Mouse (Mus musculus) adipocyte (in vitro differentiated cells): ENCODE results near the gene Epb41l3.

Source experiments
- DNase-seq: peaks from one replicate; pipeline ENCODE4 v3.0.0-alpha.2; 2016; ENCODE audit warnings: low spot score

Gene Epb41l3

DNA sequence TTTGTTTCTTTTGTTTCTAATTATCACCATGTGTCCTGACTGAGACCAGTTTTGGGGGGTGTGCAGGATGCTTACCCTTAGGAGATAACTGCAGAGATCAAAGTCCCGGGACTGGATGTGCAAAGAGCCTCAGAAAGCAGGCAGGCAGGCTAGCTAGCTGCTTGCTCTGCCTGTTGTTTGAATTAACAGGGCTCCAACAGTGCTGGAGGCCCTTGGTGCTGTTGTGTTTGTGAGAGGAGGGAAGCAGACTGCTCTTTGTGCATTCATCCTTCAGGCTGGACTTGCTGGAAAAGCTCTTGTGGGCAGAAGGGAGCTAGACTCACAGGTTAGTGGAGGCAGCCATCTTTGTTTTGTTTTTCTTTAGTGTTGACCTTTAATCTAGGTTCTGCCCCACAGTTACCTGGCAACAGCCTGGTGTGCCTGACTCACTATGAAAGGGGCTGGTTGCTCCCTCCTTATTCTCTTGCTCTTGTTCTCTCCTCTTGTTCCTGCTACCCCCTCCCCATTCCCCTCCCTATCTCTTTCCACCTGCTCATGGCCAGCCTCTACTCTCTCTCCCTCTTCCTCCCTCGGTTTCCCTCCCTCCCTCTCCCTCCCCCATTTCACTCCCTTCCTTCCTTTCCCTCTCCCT lies 117.5 kb downstream of the Epb41l3 start:
- peak; percentile 39 for DNase-seq

DNA sequence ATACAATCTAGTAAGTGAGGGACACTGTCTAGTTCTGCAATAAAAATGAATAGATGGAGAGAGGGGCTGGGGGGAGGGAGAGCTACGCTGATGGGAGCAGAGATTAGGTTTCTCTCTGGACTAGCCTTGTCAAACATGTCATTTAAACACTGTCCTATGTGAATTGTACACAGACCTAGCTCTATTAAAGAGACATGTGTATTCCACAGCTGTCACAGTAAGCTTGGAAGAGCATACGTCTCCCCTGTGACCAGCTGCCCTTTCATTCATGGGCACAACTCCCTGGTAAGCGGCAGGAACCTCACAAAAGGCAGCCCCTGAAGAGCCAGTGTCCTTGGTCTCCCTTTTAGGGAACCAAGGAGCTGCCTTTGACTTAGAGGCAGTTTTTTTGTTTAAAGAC lies 119.1 kb downstream of the Epb41l3 start:
- DNase-seq = no peak

DNA sequence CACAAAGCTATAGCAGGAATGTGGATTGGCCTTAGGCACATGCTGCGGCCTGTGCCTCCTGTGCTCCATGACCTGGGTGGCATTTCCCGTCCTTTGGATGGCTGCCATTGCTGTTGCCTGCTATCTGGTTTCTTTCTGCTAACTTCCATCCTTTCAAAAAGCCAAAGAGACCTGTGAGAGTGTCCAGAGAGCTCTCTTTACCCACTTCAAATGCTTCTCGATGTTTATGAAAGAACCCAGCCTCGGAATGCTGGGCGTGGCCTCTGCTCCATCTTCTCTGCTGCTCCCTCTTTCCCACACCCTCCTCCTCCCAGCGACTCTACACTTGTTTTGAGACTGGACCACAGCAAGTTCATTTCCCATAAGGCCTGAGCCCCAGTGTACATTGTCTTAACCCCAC lies 120.3 kb downstream of the Epb41l3 start:
- DNase-seq = peak; percentile 26

- no peak for DNase-seq
Measured at GRCm38 (mm10) chr17:69196656-69197055, 121.2 kb downstream of the Epb41l3 start.

GRCm38 (mm10) chr17:69198805-69199204 lies 123.3 kb downstream of the Epb41l3 start:
- DNase-seq = no peak

- no peak for DNase-seq
Measured at GRCm38 (mm10) chr17:69199827-69200226, 124.3 kb downstream of the Epb41l3 start.

GRCm38 (mm10) chr17:69200936-69201335 lies 125.5 kb downstream of the Epb41l3 start:
- DNase-seq = peak; percentile 58

GRCm38 (mm10) chr17:69205282-69205999 lies 130.0 kb downstream of the Epb41l3 start:
- DNase-seq = no peak

DNA sequence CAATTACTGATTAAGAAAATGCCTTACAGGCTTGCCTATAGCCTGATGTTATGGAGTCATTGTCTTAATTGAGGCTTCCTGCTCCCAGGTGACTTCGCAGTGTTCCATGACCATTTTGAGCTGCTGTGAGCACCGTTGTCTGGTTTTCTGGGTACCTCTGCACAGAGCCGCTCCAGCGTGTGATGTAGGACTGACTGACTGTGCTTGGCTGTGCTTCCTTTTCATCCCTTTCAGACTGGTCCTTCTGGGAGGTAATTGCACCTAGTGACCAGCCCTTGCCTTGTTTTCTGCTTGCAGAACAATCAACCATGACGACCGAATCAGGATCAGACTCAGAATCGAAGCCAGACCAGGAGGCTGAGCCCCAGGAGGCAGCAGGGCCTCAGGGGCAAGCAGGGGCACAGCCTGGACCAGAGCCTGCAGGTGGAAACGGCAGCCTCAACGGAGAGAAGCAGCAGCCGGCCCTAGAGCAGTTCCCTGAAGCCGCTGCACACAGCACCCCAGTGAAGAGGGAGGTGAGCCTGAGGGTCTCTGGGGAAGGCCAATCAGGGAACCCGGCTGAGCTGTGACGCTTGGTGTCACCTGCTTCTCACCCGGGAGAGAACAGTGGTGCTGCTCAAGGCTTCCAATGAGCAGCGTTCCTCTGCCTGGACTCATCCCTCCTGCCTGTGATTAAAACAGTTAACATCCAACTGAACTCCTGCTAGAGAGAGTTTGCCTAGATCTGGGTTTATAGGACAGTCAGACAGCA lies 132.3 kb downstream of the Epb41l3 start:
- no peak for DNase-seq

GRCm38 (mm10) chr17:69211065-69211464 lies 135.6 kb downstream of the Epb41l3 start:
- DNase-seq = no peak

DNA sequence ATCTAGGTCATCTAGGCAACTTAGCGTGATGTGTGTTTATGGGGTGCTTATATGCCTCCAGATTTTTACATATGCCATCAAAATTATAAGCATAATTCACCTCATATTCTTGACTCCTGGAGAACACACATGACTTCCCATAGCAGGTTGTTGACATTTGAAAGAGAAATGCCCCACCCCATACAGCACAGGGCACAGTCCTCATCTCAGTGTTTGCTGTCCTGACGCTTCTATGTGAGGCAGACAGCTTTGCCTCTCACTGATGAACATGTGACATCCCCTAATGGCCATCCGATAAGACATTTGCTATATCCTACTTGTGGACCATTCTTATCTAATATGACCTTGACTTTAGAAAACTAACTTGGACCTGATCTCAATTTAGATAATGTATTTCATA lies 140.6 kb downstream of the Epb41l3 start:
- DNase-seq = no peak

- DNase-seq = no peak
Measured at GRCm38 (mm10) chr17:69220849-69221248, 145.4 kb downstream of the Epb41l3 start.

DNA sequence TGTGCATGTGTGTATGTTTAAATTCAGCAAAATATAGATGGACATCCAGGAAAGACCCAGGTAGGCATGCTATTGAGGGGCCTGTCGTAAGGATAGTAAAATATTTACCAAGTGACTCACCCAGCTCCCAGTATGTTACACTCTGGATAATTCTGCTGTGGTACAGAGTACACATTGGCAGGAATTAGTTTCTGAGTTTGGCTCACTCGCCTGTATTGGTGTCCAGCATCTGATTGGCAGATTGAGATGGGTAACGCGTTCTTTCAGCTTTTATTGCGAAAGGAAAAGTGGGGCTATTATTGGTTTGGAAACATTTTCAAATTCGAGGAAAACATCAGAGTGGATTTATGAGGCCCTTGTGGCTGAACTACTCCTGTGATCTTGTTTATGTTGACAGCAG lies 145.9 kb downstream of the Epb41l3 start:
- peak; percentile 46 for DNase-seq

- peak; percentile 54 for DNase-seq
Measured at GRCm38 (mm10) chr17:69221966-69222692, 146.6 kb downstream of the Epb41l3 start.

GRCm38 (mm10) chr17:69225996-69226395 lies 150.5 kb downstream of the Epb41l3 start:
- no peak for DNase-seq

GRCm38 (mm10) chr17:69227426-69228014 lies 152.0 kb downstream of the Epb41l3 start:
- DNase-seq = no peak

GRCm38 (mm10) chr17:69229451-69229850 lies 154.0 kb downstream of the Epb41l3 start:
- DNase-seq = no peak

DNA sequence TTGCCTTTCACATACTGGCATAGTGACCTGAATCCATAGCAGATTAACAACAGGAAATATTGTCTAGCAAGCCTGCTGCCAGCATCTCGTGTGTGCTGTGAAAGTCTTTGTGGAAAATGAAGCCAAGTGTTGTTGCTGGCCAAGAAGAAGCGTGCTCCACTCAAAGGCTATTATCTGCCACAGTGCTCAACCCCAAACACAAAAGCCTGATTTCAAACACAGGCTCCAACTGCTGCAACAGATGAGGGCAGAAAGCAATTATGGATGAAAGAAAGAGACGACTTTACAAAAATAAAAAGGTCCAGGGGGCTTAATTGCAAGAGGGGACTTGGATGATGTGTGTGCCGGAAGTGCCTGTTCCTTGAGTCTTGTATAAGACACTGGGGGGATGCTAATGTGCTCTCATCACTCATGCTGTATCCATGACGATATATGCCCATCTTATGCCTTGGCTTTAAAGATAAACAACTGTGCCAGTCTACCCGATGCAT lies 154.7 kb downstream of the Epb41l3 start:
- DNase-seq = peak; percentile 58

DNA sequence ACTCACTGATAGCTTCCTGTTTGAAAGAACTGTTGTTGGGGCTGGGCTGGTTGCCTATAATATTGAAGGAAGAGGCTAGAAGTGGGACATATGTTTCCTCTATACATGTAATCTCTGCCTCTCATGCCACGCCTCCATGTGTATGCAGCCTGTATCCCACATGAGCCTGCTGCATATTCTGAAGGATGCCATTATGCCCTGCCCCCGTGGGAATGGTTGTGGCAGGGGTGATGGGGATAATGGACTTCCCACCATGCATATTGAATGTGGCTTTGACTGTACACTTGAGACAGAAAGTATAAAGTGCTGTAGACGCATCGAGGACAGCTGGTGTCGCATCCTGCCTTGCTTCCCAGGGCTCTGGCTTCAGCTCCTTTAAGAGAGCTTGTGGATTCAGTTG lies 155.9 kb downstream of the Epb41l3 start:
- no peak for DNase-seq

DNA sequence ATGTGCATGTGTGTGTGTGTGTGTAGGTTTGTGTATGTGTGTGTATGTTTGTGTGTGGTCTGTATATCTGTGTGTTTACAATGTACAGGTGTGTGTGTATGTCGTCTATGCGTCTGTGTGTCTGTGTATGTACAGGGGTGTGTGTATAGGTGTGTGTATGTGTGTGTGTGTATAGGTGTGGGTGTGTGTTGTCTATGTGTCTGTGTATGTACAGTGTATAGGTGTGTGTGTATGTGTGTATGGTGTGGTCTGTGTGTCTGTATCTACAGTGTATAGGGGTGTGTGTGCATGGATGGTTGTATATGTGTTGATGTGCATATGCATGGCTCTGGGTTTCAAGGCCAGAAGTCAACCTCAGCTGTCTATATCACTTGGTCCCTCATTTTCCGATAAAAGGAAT lies 161.7 kb downstream of the Epb41l3 start:
- no peak for DNase-seq

DNA sequence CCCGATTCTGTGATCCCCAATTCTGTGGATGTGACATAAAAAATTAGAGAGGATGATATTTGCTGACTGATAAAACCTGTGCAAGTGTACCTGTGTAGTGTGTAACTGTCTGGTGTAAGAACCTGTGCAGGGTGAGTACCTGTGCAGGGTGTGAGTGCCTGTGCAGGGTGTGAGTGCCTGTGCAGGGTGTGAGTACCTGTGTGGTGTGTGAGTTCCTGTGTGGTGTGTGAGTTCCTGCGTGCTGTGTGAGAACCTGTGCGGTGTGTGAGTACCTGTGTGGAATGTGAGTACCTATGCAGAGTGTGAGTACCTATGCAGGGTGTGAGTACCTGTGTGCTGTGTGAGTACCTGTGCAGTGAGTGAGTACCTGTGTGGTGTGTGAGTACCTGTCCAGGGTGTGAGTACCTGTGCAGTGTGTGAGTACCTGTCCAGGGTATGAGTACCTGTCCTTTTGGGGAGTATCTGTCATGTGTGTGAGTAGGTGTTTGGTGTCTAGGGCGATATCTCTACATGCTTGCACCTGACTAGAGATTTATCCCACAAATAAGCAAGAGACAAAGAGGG lies 163.4 kb downstream of the Epb41l3 start:
- no peak for DNase-seq
